Mouse (Mus musculus) ES-Bruce4 (cell line): ENCODE results near the gene Dnah10.

ENCODE experiments used
- CTCF ChIP-seq: IDR thresholded peaks from one replicate; pipeline ENCODE4 v1.8.1; 2011; ENCODE audit warnings: low read depth, low read length
- POLR2A ChIP-seq: IDR thresholded peaks from one replicate; pipeline ENCODE4 v1.8.1; 2011; ENCODE audit warnings: low read length; ENCODE audit not compliant: insufficient read depth

- TF ChIP-seq POLR2A (no peak), CTCF (no peak)
Observed at GRCm38 (mm10) chr5:124835218-124835617, 110.3 kb downstream of the Dnah10 start.
